Mouse (Mus musculus) heart, adult 2 months (tissue): ENCODE measurements around the gene Nipsnap1. TPM values are rescaled to one million over a fixed set of nuclear protein-coding genes. Genes with fewer than 3 reads are reported as not detected.
A peak's percentile ranks its signal among the peaks of the same experiment; 100 is the strongest.

Experiments used
- DNase-seq, 2 experiments: peaks; one replicate each; pipeline ENCODE4 v3.0.0; 2021
- H3K27ac ChIP-seq: fragments of 200-600 bp; 2 replicates; pipeline ENCODE4 v1.8.1; 2022
- H3K27me3 ChIP-seq: fragments of 200-500 bp; 2 replicates; pipeline ENCODE4 v1.6.1; 2012; ENCODE audit warnings: mild to moderate bottlenecking, low read length, inconsistent platforms, mixed read lengths; ENCODE audit not compliant: control insufficient read depth, insufficient read depth
- H3K36me3 ChIP-seq: fragments of 200-500 bp; 2 replicates; pipeline ENCODE4 v1.6.1; 2012; ENCODE audit warnings: low read length, inconsistent platforms; ENCODE audit not compliant: control insufficient read depth, insufficient read depth
- H3K4me1 ChIP-seq: fragments of 200-500 bp; 2 replicates; pipeline ENCODE4 v1.6.1; 2011; ENCODE audit warnings: low read length; ENCODE audit not compliant: control insufficient read depth, insufficient read depth
- H3K4me3 ChIP-seq: fragments of 200-600 bp; 2 replicates; pipeline ENCODE4 v1.8.1; 2022
- H3K79me2 ChIP-seq: fragments of 200-500 bp; replicated peaks from 2 replicates; pipeline ENCODE4 v1.6.1; 2012; ENCODE audit warnings: mild to moderate bottlenecking, inconsistent platforms, low read length, moderate library complexity, mixed read lengths; ENCODE audit not compliant: control insufficient read depth, insufficient read depth
- H3K9ac ChIP-seq: fragments of 200-500 bp; 2 replicates; pipeline ENCODE4 v1.6.1; 2012; ENCODE audit warnings: low read depth, mild to moderate bottlenecking, control low read depth, inconsistent platforms, low read length, mixed read lengths
- CTCF ChIP-seq: fragments of 200-600 bp; IDR thresholded peaks from 2 replicates; pipeline ENCODE4 v1.8.1; 2022; ENCODE audit warnings: antibody characterized with exemption, mild to moderate bottlenecking, moderate library complexity
- EP300 ChIP-seq: fragments of 200-500 bp; IDR thresholded peaks from 2 replicates; pipeline ENCODE4 v1.6.1; 2011; ENCODE audit warnings: low read depth, low read length, control low read depth; ENCODE audit not compliant: insufficient read depth
- POLR2A ChIP-seq: fragments of 200-500 bp; IDR thresholded peaks from 2 replicates; pipeline ENCODE4 v1.6.1; 2011; ENCODE audit warnings: mild to moderate bottlenecking, low read depth, low read length, control low read depth; ENCODE audit not compliant: insufficient read depth
- WGBS: fragments of 180-500 bp; shearing (Covaris S2); methylation state at CpG from one replicate; pipeline ENCODE4 v1.1.7; 2018; 5-methylcytosine and 5-hydroxymethylcytosine counted together
- intact Hi-C: fragments of 180-260 bp; cut with DNase I; formaldehyde crosslinking; loops from one replicate; pipeline ENCODE4 v1.15.1; 2025
- long read RNA-seq: library from polyadenylated mRNA; stranded (forward); transcript quantifications from one replicate; pipeline ENCODE4 v2.0.0, GENCODE M21; 2021
- polyA plus RNA-seq: library from polyadenylated mRNA; depleted of rRNA; stranded (reverse); fragments of >200 nt; gene quantifications from 2 replicates; pipeline ENCODE4 v1.2.3, GENCODE M21; 2012; rRNA removed
- total RNA-seq, 2 experiments: library from RNA; stranded (reverse); gene quantifications; 2 replicates each; pipeline ENCODE4 v1.2.3; 2021

Gene Nipsnap1
- under 1 TPM; 0.50 to 0.75 TPM for total RNA-seq
- polyA plus RNA-seq: 1.6 and 3.6 TPM in 2 replicates
- long read RNA-seq: 0 reads

DNA sequence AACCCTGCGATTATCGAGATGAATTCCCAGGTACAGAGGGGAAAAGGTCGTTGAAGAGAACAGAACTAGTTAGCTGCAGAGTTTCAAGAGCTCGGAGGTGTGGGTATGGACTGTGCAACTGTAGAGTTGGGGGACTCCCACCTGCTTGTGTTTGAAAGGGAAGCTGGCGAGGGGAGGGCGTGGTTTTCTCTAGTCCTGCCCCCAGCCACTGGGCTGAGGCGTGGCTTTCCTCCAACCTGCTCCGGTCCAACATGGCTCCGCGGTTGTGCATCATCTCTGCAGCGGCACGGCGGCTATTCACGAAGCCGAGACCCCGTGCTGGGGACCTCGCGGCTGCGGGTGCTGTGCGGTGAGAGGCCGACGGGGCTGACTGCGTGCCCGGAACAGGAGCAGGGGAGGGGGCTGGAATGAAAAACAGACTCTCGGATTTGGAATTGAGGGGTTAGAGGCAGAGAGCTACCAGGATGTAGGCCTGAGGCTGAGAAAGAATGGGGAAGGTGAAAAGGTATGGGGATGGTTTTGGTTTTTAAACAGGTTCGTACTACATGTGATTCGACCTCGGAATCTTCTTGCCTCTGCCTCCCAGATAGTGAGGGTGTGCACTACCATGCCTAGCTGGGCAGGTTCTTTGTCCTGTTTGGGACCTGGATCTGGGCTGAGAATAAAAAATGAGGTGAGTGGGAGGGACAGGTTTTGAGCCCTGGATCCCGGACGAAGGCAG is at the start of gene Nipsnap1:
Nipsnap1 (plus strand) TSS at position 197 of the 721 bp plus-strand sequence.
- Histone ChIP-seq H3K36me3 (no peaks in the 10 kb centered on the region), H3K27me3 (peaks cover 3% of the 10 kb centered on the region; the same call in 1 of the 2 replicates), H3K79me2 (no peaks in the 10 kb centered on the region), H3K4me3 (peak within 1 kb of the TSS; percentile 51), H3K9ac (peak within 1 kb of the TSS; percentile 40; the same call in 1 of the 2 replicates), H3K27ac (no peak within 1 kb of the TSS), H3K4me1 (peaks cover 2% of the 10 kb centered on the region; the same call in 1 of the 2 replicates)
- TF ChIP-seq EP300: no peak
- TF ChIP-seq CTCF: no peak
- TF ChIP-seq POLR2A: no peak
- DNase-seq: peak; percentile 65 to 76
- 2% methylated on average over 30 of the region's 30 CpGs for WGBS
- intact Hi-C loops: no loop called here

DNA sequence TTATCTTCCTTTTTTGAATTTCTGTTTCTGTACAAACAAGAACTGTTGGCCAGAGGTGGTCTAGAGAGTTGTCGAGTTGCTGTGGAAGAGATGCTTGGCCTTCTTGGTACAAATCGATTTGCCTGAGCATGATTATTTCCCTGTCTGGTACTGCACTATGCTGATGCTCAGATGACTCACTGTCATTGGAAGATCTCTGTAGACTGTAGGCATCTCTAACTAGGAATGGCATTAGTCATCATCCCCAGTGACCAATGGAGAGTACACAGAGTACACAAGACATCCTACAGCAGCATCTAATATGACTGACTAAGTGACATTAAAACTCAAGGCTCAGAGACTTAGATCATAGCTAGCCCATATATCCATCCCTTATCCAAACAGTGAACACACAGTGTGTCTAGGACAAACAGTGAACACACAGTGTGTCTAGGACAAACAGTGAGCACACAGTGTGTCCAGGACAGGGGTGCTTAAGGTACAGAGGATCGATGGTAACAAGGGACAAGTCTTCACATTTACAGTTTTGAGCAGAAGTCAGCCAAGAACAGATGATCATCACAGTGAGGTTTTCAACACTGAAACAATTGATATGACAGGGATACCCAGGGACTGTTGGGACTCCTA is 47.5 kb upstream of the Nipsnap1 start:
- no peak overlapping the region for H3K4me3 ChIP-seq
- H3K79me2 ChIP-seq: peaks cover 4% of the 10 kb centered on the region
- H3K27ac ChIP-seq: no peak overlapping the region
- H3K36me3 ChIP-seq: peaks cover 4% of the 10 kb centered on the region
- H3K9ac ChIP-seq: no peak overlapping the region
- no peaks in the 10 kb centered on the region for H3K27me3 ChIP-seq
- peaks cover 7% of the 10 kb centered on the region for H3K4me1 ChIP-seq
- DNase-seq: no peak
- TF ChIP-seq CTCF: no peak
- TF ChIP-seq EP300: no peak
- TF ChIP-seq POLR2A: no peak
- intact Hi-C loops: no loop called here
- 88% methylated on average over 3 of the region's 3 CpGs for WGBS

DNA sequence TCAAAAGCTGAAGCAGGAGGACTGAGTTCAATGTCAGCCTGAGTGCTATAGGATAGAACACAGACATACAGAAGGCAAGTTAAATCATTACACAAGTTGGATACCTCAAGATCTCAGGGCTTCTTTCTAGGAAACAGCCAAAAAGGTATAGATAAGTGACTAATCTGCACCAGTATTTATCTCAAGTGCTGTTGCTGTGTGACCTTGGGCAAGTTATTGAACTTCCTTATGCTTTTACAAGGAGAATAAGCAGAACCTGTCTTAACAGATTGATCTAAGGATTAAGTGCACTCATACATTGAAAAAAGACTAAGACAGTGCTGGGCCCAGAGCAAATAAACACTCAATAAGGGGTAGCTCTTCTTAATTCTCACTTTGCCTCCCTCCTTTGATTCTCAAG is 46.4 kb upstream of the Nipsnap1 start:
- H3K4me3 ChIP-seq: no peak overlapping the region
- H3K4me1 ChIP-seq: peaks cover 7% of the 10 kb centered on the region
- TF ChIP-seq EP300 (no peak), POLR2A (no peak), CTCF (no peak)
- H3K9ac ChIP-seq: no peak overlapping the region
- peaks cover 4% of the 10 kb centered on the region for H3K36me3 ChIP-seq
- no peak overlapping the region for H3K27ac ChIP-seq
- intact Hi-C loops: no loop called here
- DNase-seq: no peak
- no peaks in the 10 kb centered on the region for H3K27me3 ChIP-seq
- peaks cover 4% of the 10 kb centered on the region for H3K79me2 ChIP-seq

DNA sequence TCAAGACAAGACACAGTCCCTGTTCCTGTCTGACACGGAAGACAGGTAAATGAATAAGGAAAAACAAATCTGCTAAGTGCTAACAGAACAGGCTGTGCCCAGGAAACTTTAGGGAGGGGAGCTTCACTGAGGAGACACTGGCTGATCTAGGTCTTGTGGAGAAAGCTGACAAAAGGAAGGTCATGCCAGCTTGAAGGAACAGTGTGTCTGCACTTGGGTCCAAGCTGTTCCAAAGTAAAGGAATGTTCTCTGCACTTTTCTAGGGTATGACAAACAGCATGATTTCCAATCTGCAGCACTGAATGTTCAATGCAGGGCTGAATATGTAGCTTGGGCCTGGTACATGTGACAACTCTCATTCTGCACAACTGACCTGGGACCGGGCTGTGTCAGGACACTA is 45.8 kb upstream of the Nipsnap1 start:
- intact Hi-C loops: no loop called here
- H3K4me1 ChIP-seq: peaks cover 7% of the 10 kb centered on the region
- TF ChIP-seq EP300 (no peak), CTCF (no peak), POLR2A (no peak)

DNA sequence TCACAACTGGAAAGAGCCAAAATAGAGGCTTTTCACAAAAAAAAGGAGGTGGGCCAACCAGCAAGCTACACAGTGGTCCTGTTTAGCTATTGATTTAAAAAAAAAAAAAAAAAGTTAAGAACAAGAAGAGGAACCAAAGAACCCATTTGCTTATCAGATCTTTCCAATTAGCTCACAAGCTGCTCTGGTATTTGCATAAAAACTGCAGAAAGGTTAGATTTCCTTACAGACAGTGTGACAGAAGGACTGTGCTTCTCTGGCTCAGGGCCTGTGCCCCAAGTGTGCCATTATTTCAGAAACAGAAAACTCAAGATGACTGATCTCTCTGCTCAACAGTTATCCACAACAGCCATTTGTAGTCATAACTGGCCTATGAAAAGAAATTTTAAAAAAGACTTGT is 42.7 kb upstream of the Nipsnap1 start:
- Histone ChIP-seq H3K36me3 (peaks cover 4% of the 10 kb centered on the region), H3K4me3 (no peak overlapping the region), H3K27me3 (no peaks in the 10 kb centered on the region), H3K9ac (no peak overlapping the region), H3K4me1 (peaks cover 8% of the 10 kb centered on the region), H3K79me2 (peaks cover 6% of the 10 kb centered on the region), H3K27ac (no peak overlapping the region)
- intact Hi-C loops: loop anchor here (10.0 kb wide), 1 partner anchor 396 kb away; no protein-coding TSS in a partner anchor
- DNase-seq: no peak
- TF ChIP-seq POLR2A (no peak), CTCF (no peak), EP300 (no peak)

More for the DNA sequence above, 45.8 kb upstream of the Nipsnap1 start:
- DNase-seq: no peak
- Histone ChIP-seq H3K36me3 (peaks cover 4% of the 10 kb centered on the region), H3K4me3 (no peak overlapping the region), H3K79me2 (peaks cover 4% of the 10 kb centered on the region), H3K27me3 (no peaks in the 10 kb centered on the region), H3K9ac (no peak overlapping the region), H3K27ac (no peak overlapping the region)
- 75% methylated on average over 2 of the region's 2 CpGs for WGBS

DNA sequence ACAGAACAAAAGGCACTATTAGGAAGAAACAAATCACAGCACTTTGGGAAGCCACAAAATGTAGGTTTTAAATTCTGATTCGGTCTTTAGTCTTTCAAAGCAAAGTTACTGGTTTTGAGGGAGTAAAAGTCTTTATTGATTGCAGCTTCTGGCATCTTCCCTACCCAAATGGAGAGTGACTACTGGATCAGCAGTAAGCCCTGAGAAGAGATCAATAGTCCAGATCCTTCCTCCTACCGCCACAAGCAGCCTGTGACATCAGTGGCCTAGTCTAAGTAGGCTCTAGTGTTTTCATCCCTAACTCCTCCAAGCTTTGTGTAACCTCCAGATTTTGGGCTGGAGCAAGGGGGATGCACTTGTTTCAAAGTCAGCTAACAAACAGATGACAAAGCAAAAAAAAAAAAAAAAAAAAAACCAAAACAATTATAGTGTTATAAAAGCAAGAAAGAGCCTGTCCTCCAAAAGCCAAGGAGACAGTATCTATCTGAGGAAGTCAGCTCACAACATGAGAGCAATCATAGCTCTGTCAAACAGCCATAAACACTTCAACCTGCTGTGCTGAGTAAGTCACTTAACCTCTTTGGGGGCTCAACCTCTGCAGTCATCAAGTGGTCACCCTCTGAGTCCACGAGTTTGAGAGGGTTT is 40.3 kb upstream of the Nipsnap1 start:
- intact Hi-C loops: loop anchor here (10.0 kb wide), 1 partner anchor 399 kb away; no protein-coding TSS in a partner anchor
- Histone ChIP-seq H3K27me3 (no peaks in the 10 kb centered on the region), H3K36me3 (peaks cover 2% of the 10 kb centered on the region; the same call in 1 of the 2 replicates), H3K4me1 (peaks cover 3% of the 10 kb centered on the region), H3K4me3 (no peak overlapping the region), H3K9ac (no peak overlapping the region), H3K27ac (no peak overlapping the region), H3K79me2 (peaks cover 6% of the 10 kb centered on the region)
- DNase-seq: no peak
- 83% methylated on average over 3 of the region's 3 CpGs for WGBS
- TF ChIP-seq EP300: no peak
- TF ChIP-seq CTCF: no peak
- TF ChIP-seq POLR2A: no peak
